Mouse (Mus musculus): Measurements from ENCODE around the gene Rasd2.

Rasd2 gene

DNA sequence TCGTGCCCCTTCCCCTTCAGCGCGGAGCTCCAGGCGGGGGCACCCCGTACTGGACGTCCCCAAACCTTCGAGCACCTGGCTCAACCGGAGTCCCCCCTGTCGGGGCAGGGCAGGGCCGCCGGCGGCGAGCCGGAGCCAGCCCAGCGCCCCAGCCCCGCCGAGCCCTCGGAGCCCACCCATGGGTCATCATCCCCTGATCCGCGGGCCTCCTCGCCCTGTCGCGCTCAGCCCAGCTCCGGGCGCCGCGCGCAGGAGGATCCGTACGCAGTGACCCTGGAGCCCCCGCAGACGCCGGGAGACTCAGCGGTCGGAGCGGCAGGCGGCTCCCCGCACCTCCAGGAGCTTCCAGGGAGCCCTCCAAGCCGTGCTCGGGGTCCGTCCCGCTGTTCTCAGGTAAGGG, at the start of gene Rasd2:
TSS of gene Rasd2 (plus strand) at position 259 of the 400 bp plus-strand sequence.
- DNase-seq (ENCODE audit: low spot score), result no peak

DNA sequence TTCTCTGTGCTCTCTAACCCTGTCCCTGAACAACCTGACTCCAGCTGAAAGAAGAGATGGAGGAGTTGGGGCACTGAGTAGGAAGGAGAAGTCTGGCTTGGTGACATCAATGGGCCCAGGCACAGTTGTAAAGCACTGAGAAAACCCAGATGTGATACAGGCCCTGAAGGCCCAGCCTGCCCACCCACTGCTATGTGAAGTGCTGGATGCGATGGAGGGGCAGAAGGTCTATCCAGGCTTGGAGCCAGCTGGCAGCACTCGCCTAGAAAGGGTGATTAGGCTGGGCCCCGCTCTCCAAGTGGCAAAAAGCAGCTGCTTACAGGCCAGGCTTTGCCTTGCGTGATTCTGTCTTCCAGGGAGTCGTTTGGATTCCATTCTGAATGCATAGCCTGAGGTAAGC, 44.4 kb upstream of the Rasd2 start:
- DNase-seq (ENCODE audit: low spot score), result no peak

DNA sequence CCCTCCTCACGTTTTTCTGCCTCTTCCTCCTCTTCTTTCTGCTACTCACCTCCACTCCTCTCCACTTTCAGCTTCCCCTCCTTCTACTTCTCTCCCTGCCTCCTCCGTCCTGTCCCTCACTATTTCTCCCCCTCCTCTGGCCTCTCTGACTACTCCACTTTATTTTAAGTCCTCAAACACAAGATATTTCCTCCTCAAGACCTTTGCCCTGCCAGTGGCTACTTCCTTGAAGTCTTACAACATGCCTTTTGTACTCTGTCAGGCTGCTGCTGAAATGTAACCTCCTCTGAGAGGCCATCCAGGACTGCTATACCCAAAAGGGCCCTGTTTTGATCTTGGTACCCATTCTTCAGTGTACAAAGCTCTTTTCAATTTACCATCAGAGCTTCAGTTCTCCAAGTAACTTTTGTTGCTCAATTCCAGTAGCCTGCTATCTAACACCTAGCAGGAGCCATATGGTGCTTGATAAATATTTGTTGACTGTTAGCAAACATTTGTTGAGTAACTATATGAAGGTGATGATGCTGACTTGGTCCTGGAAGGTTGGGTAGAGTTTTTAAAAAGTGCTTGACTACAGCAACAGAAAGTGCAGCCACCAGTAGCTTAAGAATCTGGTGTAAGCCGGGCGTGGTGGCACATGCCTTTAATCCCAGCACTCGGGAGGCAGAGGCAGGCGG, 41.6 kb upstream of the Rasd2 start:
- no peak for DNase-seq (ENCODE audit: low spot score)

DNA sequence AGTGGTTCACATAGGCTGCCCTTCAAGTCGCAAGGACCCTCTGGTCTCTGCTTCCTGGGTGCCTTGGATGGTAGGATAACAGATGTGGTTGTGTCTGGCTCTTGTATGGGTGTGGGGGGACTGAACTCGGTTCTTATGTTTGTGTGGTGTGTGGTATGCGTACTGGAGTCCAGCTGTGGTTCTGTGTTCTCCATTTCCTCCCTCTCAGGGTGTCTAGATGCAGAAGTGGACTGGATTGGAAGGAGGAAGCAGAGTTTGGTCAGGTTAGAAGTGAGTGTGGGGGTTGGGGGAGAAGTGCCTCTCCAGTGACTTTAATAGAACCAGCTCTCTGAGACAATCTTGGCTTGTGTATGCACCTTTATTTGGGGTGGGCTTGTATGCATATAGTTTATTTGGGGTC, 20.7 kb upstream of the Rasd2 start:
- no peak for DNase-seq (ENCODE audit: low spot score)

DNA sequence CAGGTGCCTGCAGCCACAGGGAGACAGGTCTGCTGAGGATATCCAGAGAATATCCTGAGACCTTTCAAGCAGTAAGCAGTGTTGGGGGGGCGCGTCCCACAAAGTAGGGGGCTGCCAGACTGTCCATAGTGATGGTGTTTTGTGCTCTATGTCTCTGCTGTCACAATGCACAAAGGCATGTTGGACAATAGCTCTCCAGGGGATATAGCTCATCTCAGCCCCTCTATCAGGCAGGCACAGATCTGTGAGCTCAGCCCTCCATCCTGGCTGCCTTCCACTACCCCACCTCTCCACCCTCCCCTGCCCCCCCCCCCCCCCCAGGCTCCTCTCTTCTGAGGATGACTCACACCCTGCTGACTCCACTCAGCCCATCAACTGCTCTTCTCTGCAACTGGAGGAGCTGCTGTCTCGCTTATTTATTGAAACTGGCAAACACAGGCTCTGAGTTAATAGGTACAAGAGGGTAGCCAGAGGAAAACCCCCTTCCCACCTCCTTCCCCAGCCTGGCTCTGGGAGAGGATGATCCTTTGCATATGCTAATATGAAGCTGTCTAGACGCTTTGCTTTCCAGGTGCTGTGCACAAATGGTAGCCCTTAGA, 19.2 kb upstream of the Rasd2 start:
- DNase-seq (ENCODE audit: low spot score), result no peak

DNA sequence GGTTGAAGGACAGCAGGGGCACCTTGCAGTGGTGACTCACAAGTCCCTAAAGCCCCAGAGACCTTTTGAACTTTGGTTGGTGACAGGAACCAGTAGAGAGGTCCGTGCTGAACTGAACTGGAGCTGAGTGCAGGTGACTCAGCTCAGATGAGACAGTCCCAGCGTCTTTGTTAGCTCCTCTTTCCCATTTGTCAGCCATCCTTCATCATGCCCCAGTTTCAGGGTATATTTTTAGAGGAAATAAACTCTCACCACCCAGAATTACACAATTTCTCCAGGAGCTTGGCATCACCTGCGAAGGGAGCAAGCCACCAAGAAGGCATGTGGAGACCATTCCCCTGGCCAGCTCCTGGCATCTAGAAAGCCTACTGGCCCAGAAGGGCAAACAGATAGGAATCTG, 16.6 kb upstream of the Rasd2 start:
- DNase-seq (ENCODE audit: low spot score), result no peak

DNA sequence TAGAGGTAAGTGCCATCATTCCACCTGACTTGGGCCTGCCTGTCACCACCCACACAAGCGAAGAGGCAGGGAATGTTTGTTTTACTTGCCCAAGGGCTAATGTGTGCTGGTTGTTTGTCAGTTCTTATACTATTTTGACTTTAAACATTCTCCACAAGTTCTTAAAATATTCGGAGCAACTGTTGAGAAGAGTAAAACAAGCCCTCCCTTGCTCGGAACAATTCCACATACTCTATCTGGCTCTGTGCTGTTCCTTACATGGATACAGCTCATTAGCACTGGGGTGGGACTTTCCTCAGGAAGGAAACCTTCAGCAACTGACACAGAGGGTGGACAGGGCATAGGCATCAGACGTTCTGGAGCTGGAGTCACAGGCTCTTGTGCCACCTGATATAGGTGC, 15.9 kb upstream of the Rasd2 start:
- no peak for DNase-seq (ENCODE audit: low spot score)

DNA sequence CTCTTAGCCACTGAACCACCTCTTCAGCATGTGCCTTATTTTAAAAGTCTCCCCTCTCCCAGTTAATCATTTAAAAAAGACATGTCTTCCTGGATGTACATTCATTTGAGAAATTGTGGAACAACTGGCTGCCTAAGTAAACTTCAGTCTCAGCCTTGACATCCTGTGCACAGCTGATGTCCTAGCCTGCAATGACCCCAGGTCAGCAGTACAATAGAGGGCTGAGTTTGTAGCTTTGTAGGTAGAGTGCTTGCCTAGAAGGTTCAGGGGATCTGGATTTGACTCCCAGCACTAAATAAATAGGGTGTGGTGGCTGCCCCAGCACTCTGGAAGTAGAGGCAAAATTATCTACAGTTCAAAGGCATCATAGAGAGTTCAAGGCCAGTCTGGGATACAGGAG, 15.4 kb upstream of the Rasd2 start:
- DNase-seq (ENCODE audit: low spot score), result no peak

DNA sequence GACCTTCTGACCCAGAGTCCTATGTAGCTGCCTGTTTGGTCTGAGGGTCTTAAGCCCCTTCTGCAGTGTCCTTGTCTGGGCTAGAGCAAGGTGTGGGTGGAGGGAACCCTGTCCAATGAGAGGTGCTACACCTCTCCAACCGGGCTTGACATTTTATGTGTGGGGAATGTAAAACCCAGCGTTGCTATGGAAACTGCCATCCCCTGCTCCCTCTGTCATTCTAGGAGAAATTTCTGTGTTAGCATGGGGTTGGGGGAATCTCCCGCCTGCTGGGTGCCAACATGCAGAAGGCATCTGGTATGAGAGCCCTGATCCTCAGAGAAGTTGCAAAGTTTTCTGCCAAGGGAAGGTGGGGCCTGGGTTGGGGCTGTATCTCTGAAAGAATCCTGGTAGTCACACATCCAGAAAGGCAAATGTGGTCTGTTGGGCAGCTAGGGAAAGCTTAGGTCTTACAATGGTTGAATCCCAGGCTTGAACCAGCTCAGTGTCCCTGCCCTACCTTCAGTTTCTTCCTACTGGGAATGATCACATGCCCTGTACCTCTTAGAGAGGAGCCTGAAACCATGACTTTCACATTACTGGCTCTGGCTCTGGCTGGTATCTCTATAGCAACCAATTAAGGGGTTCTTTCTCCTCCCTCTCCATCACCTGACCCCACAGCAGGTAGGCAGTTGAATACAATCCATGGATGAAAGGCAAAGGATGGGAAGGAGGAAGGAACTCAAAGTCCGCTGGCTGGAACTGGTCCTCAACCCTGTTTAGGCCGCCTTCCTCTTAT, 14.6 kb upstream of the Rasd2 start:
- DNase-seq (ENCODE audit: low spot score), result no peak

DNA sequence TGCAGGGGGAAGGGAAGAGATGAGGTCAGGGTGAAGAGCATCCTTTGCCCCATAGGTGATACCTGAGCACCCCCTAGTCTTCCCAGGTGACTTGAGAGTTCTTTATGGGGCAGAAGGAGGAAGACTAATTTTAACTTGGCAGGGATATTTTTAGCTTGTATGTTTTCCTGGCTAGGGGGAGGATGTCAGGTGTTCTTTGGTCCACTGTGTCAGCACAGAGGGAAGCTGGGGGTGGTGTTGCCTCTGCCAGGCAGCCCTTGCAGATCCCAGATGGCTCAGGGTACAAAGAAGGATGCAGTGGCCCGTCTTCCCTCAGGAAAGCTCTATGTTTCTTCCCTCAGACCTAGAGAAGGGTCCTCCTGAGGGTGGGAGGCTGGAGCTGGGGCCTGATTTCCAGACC, 13.8 kb upstream of the Rasd2 start:
- DNase-seq (ENCODE audit: low spot score), result no peak

DNA sequence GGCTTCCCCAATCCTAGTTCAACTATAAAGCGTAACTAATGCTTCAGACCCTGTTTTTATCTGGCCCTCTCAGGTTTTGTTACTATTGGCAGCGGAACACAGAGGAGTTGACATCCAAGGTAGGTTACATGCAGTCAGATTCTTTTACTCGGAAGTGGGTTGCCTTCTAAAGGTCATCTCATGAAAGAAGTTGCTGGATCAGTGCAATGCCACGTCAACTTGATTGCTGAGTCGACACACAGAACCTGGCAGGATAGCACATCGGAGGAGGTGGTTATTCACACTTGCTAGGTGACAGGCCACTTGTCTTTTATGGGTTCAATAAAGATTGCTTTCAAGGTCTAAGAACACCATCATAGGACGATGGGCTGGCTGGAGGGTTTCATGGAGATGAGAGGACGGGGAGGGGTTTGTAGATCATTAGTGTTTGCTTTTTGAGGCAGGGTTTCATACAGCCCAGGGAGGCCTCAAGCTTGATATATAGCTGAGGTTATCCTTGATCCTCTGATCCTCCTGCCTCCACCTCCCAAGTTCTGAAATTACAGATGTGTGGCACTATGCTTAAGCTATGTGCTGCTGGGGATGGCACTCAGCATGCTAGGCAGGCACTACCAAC, 11.6 kb upstream of the Rasd2 start:
- DNase-seq (ENCODE audit: low spot score), result no peak

DNA sequence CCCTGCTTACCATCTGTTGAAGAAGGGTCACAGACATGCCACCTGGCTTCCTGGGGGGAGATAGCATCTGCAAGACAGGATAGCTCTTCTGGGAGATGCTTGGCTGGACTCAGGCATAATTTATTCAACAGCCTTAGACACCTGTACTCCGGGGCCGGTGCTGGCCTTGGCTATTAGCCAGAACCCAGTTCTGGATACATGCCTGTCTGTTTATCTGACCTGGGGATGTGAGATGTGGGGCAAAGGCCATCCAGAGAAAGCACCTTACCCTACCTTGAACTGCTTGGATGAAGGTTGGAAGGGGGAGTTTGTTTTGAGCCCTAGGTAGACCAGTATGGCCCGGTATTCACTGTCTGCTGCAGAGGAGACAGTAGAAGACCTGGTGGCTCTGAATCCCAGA, 10.8 kb upstream of the Rasd2 start:
- DNase-seq (ENCODE audit: low spot score), result no peak

DNA sequence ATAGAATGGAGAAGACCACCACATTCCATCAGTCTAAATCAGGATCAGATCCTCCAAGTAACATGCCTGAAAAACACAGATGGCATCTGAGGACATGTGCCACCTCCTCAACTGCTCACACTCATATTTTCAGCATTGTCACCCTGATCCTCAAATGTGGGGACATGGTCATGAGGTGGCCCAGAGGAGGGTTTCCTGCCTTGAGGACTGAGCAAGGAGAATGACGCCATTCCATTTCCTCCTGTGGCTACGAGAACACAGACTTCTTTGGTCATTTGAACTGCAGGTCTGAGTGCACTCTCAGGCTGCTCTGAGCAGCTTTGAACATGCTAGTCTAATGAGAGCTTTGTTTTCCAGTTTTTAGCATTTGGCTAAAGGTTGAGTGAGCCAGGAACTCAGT, 10.3 kb upstream of the Rasd2 start:
- no peak for DNase-seq (ENCODE audit: low spot score)

DNA sequence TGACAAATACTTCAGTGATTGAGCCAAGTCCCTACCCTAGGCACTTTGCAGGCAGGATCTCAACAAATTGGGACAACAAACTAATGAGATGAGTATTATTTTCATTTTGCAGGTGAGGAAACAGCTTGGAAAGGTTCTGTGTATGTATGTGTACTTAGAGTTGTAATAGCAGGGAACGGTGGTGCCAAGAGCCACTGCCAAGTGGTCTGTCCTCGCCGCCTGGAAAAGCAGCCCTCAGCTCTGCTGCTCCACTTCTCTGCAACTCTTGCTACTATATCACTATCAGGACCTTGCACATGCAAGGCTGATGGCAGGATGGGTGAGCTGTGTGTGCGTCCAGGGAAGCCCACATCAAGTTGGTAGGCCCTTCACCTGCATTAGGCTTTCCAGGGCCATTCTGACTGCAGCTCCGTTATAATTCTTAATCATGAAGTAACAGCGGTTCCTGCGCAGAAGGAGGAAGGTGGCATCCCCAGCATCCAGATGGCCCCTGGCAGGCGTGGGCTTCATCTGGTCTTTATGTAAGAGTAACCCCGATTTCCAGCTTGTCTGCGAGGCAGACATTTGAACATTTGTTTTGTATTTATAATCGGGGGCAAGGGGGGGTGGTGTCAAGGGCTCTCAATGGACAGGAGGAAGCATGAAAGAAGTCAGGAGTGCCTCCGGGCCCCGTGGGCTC, 9.4 kb upstream of the Rasd2 start:
- DNase-seq (ENCODE audit: low spot score), result no peak

DNA sequence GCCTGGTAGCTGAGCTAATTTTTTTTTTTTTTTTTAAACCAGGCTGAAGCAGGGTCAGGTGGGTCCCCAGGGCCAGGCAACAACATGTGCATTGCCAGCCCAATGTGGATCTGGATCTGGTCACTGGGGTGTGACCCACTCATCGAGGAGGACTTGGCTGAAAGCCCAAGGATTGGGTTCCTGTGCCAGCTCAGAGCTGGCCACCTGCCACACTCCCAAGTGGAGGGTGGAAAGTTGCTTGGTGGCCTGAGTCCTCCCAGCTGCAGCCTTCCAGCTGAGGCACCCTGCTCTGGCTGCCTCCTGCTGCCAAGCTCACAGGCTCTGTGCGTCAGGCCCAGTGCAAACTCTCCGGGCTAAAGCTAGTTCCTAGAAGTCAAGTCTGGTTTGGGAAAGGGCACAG, 2.3 kb upstream of the Rasd2 start:
- DNase-seq (ENCODE audit: low spot score), result no peak

DNA sequence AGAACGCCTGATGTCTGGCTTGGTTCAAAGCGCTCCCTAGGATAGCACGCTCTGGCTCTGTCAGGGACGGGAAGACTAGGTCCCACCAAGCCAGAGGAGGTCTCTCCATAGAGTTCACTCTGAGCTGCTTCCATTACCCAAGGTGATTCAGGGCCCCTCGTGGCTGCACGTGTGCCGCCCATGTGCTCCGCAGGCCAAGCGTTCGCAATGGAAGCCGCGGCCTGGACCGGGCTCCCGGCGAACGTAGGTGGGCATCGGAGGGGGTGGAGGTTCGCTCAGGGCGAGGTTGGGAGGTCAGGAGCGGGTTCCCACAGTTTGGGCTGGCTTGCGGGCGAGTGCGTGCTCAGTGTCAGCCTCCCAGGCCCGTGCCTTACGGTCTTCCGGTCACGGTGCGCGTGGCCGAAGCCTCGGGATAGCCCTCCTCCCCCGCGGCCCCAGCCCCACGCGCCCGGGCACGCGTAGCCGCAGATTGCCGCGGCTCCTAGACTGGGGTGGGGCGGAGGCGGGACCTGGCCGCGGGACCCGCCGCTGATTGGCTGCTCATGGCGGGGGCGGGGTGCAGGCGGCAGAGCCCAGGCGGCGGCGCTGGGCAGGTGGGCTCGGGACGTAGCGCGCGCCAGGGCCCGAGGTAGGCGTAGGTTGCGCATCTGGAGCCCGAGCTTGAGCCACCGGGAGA, 975 bp upstream of the Rasd2 start:
- peak; percentile 87 for DNase-seq (ENCODE audit: low spot score)

DNA sequence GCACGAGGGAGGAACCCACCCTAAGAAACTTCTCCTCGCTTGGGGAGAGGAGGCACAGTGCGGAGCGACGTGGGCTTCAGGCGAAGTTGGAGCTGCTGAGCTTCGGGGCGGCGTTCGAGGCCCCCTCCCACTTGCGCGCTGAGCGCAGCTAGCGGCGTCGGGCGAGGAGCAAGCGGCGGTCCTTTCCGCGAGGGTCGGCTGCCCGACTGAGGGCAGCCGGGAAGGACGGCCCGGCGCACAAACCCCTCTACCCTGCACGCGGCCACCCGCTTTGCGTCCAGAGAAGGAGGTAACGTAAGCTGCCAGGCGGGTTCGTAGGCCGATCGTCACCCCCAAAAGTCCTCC, 465 bp upstream of the Rasd2 start:
- DNase-seq (ENCODE audit: low spot score), result no peak

DNA sequence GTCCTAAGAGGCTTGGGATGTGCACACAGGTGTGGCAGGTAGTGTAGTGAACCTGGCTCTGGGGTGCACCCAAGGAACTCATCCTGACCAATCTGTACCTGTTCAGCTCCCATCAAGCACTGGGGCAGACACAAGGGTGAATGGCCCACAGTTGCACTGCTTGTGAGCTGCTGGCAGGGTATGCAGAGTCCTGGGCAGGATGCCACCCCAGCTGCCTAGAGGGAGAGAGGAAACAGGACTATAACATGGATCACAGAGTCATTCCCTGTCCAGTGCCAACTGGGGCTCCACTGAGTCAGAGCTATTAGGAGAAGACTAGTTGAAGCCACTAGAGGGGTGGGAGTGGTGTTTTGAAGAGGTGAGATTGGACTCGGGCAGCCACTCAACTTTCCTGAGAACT, 1.3 kb downstream of the Rasd2 start:
- DNase-seq (ENCODE audit: low spot score), result no peak

DNA sequence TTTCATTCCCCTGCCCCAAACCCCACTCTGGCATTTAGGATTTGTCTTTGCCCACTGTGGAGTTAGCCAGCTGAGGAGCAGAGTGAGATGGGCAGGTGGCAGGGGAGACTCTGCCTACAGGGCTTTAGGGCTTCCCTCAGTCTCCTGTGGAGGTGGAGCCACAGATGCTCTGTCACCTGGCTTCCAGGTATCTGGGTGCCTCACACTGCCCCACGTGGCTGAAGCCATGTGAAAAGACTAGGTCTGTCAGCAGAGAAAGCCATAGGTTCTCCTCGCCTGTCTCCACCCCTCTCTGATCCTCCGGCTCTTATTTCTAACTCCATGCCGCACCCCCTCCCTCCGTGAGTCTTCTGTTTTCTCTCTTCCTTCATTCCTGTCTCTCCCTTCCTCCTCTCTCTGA, 2.2 kb downstream of the Rasd2 start:
- no peak for DNase-seq (ENCODE audit: low spot score)

DNA sequence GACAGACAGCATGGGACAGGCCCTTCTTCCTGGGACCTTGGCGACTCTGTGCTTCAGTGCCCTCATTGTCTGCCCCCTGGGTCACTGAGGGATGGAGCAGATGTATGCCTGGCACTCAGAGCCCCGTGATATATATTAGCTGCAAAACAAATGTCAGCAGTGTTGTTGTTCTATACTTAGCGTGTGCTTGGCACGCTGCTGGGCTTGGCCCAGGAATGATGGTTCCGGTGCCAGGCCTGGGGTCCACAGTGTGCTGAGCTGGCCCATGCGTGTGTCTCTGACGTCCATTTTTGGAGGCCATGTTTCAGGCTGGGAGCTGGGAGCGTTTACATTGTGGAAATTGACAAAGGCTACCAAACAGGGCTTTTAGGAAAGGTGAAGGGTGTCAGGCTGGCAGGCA, 3.1 kb downstream of the Rasd2 start:
- DNase-seq (ENCODE audit: low spot score), result no peak

DNA sequence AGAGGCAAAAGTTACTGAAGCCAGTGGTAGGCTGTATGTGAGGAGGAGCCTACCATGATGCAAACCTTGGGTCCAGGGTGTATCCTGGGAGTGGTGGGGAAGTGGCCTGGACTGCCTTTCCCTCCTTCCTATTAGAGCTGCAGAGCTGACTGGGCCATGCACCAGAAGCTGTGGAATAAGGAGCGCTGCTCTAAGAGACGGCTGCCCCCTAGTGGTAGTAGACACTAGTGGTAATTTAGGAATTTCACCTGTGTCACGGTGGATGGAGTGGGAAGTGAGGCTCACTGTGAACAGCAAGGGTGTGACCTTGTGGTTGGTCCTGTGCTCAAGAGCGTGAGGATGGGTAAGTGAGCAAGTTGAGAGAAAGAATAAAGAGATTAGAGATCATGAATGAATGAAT, 4.2 kb downstream of the Rasd2 start:
- DNase-seq (ENCODE audit: low spot score), result peak; percentile 68
